Mouse (Mus musculus) stomach, adult 2 months (tissue): ENCODE results near the gene Cphx3. TPM values are rescaled to one million over a fixed set of nuclear protein-coding genes. Genes with fewer than 3 reads are reported as not detected.

Experiments
- polyA plus RNA-seq: library from polyadenylated mRNA; depleted of rRNA; stranded (reverse); fragments of >200 nt; gene quantifications from 2 replicates; pipeline ENCODE4 v1.2.3, GENCODE M21; 2012; rRNA removed

Gene Cphx3
- not detected in 2 replicates for polyA plus RNA-seq

GRCm38 (mm10) chr14:26081997-26082396 lies at the start of gene Cphx3:
Gene Cphx3 (plus strand): TSS chr14:26082297.

GRCm38 (mm10) chr14:26042611-26043010 lies 39.5 kb upstream of the Cphx3 start, which contains the start of gene Gm9780:
Gene Gm9780 (minus strand): TSS chr14:26042711.

GRCm38 (mm10) chr14:26067325-26067633 lies 14.8 kb upstream of the Cphx3 start, which contains the start of gene Tmem254c:
Gene Tmem254c (minus strand): TSS chr14:26067355.

GRCm38 (mm10) chr14:26081216-26081615 lies 881 bp upstream of the Cphx3 start, which contains the start of gene Cphx2:
Gene Cphx2 (plus strand): TSS chr14:26081516.

GRCm38 (mm10) chr14:26118150-26118549 lies 36.1 kb downstream of the Cphx3 start, which contains the start of gene Duxbl2:
Gene Duxbl2 (plus strand): TSS chr14:26118349.

GRCm38 (mm10) chr14:26182380-26182779 lies 100.3 kb downstream of the Cphx3 start, which contains the start of gene Plac9b:
Gene Plac9b (minus strand): TSS chr14:26182480.

GRCm38 (mm10) chr14:26206926-26207247 lies 124.8 kb downstream of the Cphx3 start, which contains the start of gene Tmem254b:
Gene Tmem254b (minus strand): TSS chr14:26207041.

GRCm38 (mm10) chr14:26257756-26258617 lies 175.9 kb downstream of the Cphx3 start, which contains the start of gene Duxbl3:
Gene Duxbl3 (plus strand): TSS chr14:26257962.

Other genes starting within 250 kb of the Cphx3 start
- gene Anxa11, start 240.1 kb upstream of the Cphx3 start, polyA plus RNA-seq: 94.8 and 103 TPM in 2 replicates
- 0.60 and 0.96 TPM in 2 replicates for gene Plac9a, start 179.2 kb upstream of the Cphx3 start, polyA plus RNA-seq
- 4.1 and 7.9 TPM in 2 replicates for gene Tmem254a, start 154.6 kb upstream of the Cphx3 start, polyA plus RNA-seq
- 0.05 TPM in 1 of 2 replicates, not detected in the other for gene Cphx1, start 144.0 kb upstream of the Cphx3 start, polyA plus RNA-seq
- gene Duxbl1, start 103.7 kb upstream of the Cphx3 start, polyA plus RNA-seq: 0.40 TPM in 1 of 2 replicates, not detected in the other
- gene Gm9780, start 39.6 kb upstream of the Cphx3 start, polyA plus RNA-seq: 150 and 263 TPM in 2 replicates
- gene Tmem254c, start 14.9 kb upstream of the Cphx3 start, polyA plus RNA-seq: 45.6 and 49.5 TPM in 2 replicates
- gene Cphx2, start 781 bp upstream of the Cphx3 start, polyA plus RNA-seq: not detected in 2 replicates
- gene Duxbl2, start 36.1 kb downstream of the Cphx3 start, polyA plus RNA-seq: 0.33 and 0.48 TPM in 2 replicates
- 70.4 and 74.1 TPM in 2 replicates for gene Plac9b, start 100.2 kb downstream of the Cphx3 start, polyA plus RNA-seq
- gene Tmem254b, start 124.7 kb downstream of the Cphx3 start, polyA plus RNA-seq: 13.0 and 16.6 TPM in 2 replicates
- 0.27 and 0.46 TPM in 2 replicates for gene Duxbl3, start 175.7 kb downstream of the Cphx3 start, polyA plus RNA-seq